Mouse (Mus musculus) CH12.LX (cell line): ENCODE data around the gene Ecel1.

ENCODE experiments used
- BHLHE40 ChIP-seq: IDR thresholded peaks from 2 replicates; pipeline ENCODE4 v1.6.1; 2011; ENCODE audit warnings: mild to moderate bottlenecking, low read depth, low read length, improper control_type of control experiment
- CTCF ChIP-seq, 2 experiments: IDR thresholded peaks in 1 of 2; conservative IDR thresholded peaks in 1 of 2; 2 replicates each; pipeline ENCODE4 v1.5.1; 2011 to 2012; ENCODE audit warnings: low read depth in 2 of 2, low read length in 2 of 2, improper control_type of control experiment in 1 of 2, inconsistent platforms in 1 of 2, mild to moderate bottlenecking in 1 of 2, moderate library complexity in 1 of 2
- HCFC1 ChIP-seq: IDR thresholded peaks from 2 replicates; pipeline ENCODE4 v1.6.1; 2012; ENCODE audit warnings: low read depth, mild to moderate bottlenecking, inconsistent platforms, low read length, improper control_type of control experiment
- JUN ChIP-seq: IDR thresholded peaks from 2 replicates; pipeline ENCODE4 v1.6.1; 2011; ENCODE audit warnings: low read depth, mild to moderate bottlenecking, low read length, improper control_type of control experiment, moderate library complexity; ENCODE audit not compliant: insufficient read depth
- MAFK ChIP-seq: IDR thresholded peaks from 2 replicates; pipeline ENCODE4 v1.6.1; 2011; ENCODE audit warnings: low read length, improper control_type of control experiment; ENCODE audit not compliant: insufficient replicate concordance
- MXI1 ChIP-seq: IDR thresholded peaks from 2 replicates; pipeline ENCODE4 v1.6.1; 2011; ENCODE audit warnings: mild to moderate bottlenecking, low read depth, low read length, improper control_type of control experiment
- POLR2A ChIP-seq: IDR thresholded peaks from 2 replicates; pipeline ENCODE4 v1.6.1; 2011; ENCODE audit warnings: low read depth, mild to moderate bottlenecking, improper control_type of control experiment, low read length
- RCOR1 ChIP-seq: conservative IDR thresholded peaks from 2 replicates; pipeline ENCODE4 v1.6.1; 2012; ENCODE audit warnings: low read depth, mild to moderate bottlenecking, inconsistent platforms, low read length, improper control_type of control experiment
- SMC3 ChIP-seq: IDR thresholded peaks from 2 replicates; pipeline ENCODE4 v1.6.1; 2011; ENCODE audit warnings: low read depth, low read length, improper control_type of control experiment
- TCF12 ChIP-seq: IDR thresholded peaks from 2 replicates; pipeline ENCODE4 v1.6.1; 2014; ENCODE audit warnings: low read depth, mild to moderate bottlenecking, inconsistent platforms, low read length, improper control_type of control experiment
- USF1 ChIP-seq: IDR thresholded peaks from 2 replicates; pipeline ENCODE4 v1.6.1; 2014; ENCODE audit warnings: low read depth, mild to moderate bottlenecking, inconsistent platforms, low read length, improper control_type of control experiment
- ZNF384 ChIP-seq: IDR thresholded peaks from 2 replicates; pipeline ENCODE4 v1.6.1; 2012; ENCODE audit warnings: low read depth, low read length, improper control_type of control experiment, inconsistent platforms

DNA sequence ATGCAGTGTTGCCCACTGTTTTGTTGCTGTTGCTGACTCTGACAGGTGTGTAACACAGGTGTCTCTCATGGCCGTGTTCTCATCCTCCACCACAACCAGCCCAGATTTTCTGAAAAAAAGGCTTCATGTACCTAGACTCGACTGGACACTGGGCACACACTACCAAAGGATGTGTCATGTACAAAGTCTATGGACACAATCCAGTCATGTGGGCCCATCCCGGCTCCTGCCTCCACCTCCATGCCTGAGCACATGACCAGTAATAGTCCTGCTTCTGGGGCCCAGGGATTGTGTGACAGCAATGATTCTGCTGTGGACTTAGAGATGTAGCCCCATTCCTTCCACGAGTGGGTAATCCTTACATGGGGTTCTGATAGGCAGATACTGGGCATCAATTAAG lies 47.8 kb downstream of the Ecel1 start:
- no peak for TF ChIP-seq CTCF (conservative IDR thresholded peaks at IDR 0.05 in 1 of 2, IDR thresholded peaks at IDR 0.05 in 1 of 2; ENCODE audit: low read depth in 2 of 2, low read length in 2 of 2)
- TF ChIP-seq MXI1 = no peak
- no peak for TF ChIP-seq RCOR1
- TF ChIP-seq SMC3 = no peak
- TF ChIP-seq POLR2A = no peak
- TF ChIP-seq TCF12 = no peak
- TF ChIP-seq USF1 = no peak
- TF ChIP-seq JUN = no peak
- TF ChIP-seq BHLHE40 = no peak
- no peak for TF ChIP-seq HCFC1
- TF ChIP-seq ZNF384 = no peak
- TF ChIP-seq MAFK = no peak
